Mouse (Mus musculus) liver, embryonic 16.5 days (tissue): Measurements from ENCODE around the gene Ccdc167. TPM values are rescaled to one million over a fixed set of nuclear protein-coding genes. Genes with fewer than 3 reads are reported as not detected.
A peak's percentile ranks its signal among the peaks of the same experiment; 100 is the strongest.

ENCODE experiments used
- ATAC-seq: fragments of 200-750 bp; cut with Nextera tagmentation; 2 replicates; pipeline ENCODE4 v1.8.0; 2017; ENCODE audit warnings: low read depth, mild to moderate bottlenecking, moderate number of reproducible peaks, moderate library complexity
- H3K27ac ChIP-seq: fragments of 300-500 bp; sonication (generic); 2 replicates; pipeline ENCODE4 v1.5.1; 2014; ENCODE audit warnings: mild to moderate bottlenecking, low read length
- H3K27me3 ChIP-seq: fragments of 300-500 bp; sonication (generic); 2 replicates; pipeline ENCODE4 v1.6.1; 2014; ENCODE audit warnings: low read depth, low read length, mixed read lengths; ENCODE audit not compliant: control insufficient read depth, insufficient read depth
- H3K36me3 ChIP-seq: fragments of 300-500 bp; sonication (generic); 2 replicates; pipeline ENCODE4 v1.6.1; 2014; ENCODE audit warnings: mild to moderate bottlenecking; ENCODE audit not compliant: control insufficient read depth, insufficient read depth
- H3K4me1 ChIP-seq: fragments of 300-500 bp; sonication (generic); 2 replicates; pipeline ENCODE4 v1.6.1; 2014; ENCODE audit warnings: low read depth, low read length, mixed read lengths; ENCODE audit not compliant: control insufficient read depth
- H3K4me2 ChIP-seq: fragments of 300-500 bp; sonication (generic); 2 replicates; pipeline ENCODE4 v1.6.1; 2014; ENCODE audit warnings: low read depth, low read length, mixed read lengths
- H3K4me3 ChIP-seq: fragments of 300-500 bp; sonication (generic); 2 replicates; pipeline ENCODE4 v1.5.1; 2014; ENCODE audit warnings: low read depth, mild to moderate bottlenecking, low read length
- H3K9ac ChIP-seq: fragments of 300-500 bp; sonication (generic); 2 replicates; pipeline ENCODE4 v1.6.1; 2014; ENCODE audit warnings: low read depth, low read length
- H3K9me3 ChIP-seq: fragments of 300-500 bp; sonication (generic); replicated peaks from 2 replicates; pipeline ENCODE4 v1.6.1; 2016; ENCODE audit warnings: low read length; ENCODE audit not compliant: control insufficient read depth
- WGBS: fragments of 180-500 bp; shearing (Covaris S2); extraction: QIAGEN DNeasy Blood & Tissue Kit; methylation state at CpG from one replicate; pipeline ENCODE4 v1.1.7; 2014; ENCODE audit not compliant: insufficient replicate concordance; 5-methylcytosine and 5-hydroxymethylcytosine counted together
- polyA plus RNA-seq: library from polyadenylated mRNA; unstranded; fragments of >200 nt; fragmentation: Nextera tagmentation; extraction: Ambion mirVana; gene quantifications from 2 replicates; pipeline ENCODE4 v1.2.1, GENCODE M21; 2015

Gene Ccdc167
- polyA plus RNA-seq, 1 experiment from 2014 or later = 6.8 TPM

- no peak overlapping the region for H3K4me2 ChIP-seq
- peaks cover 58% of the 10 kb centered on the region for H3K36me3 ChIP-seq
- ATAC-seq = no peak
- H3K9ac ChIP-seq = no peak overlapping the region
- no peak overlapping the region for H3K4me3 ChIP-seq
- H3K27ac ChIP-seq = no peak overlapping the region
- no peaks in the 10 kb centered on the region for H3K4me1 ChIP-seq
- 82% methylated on average over 4 of the region's 4 CpGs for WGBS
- no peaks in the 10 kb centered on the region for H3K27me3 ChIP-seq
- no peaks in the 10 kb centered on the region for H3K9me3 ChIP-seq
Observed at GRCm38 (mm10) chr17:29694516-29694915, 22.3 kb downstream of the Ccdc167 start.

DNA sequence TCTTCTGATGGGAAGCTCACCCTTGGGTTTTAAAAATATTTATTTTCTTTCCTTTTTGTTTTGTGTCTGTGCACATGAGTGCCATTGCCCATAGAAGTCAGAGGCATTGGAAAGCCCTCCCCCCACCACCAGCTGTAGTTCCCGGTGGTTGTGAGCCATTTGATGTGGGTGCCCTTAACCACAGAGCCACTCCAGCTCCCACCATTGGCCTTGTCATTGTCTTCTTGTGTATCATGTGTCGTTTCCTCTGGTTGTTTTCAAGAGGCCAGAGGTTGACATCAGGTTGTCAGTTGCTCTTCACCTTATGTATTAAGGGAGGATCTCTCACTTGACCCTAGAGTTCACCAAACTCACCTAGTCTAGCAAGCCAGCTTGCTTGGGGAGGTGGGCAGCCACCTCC, 23.3 kb downstream of the Ccdc167 start:
- H3K36me3 ChIP-seq = peaks cover 52% of the 10 kb centered on the region
- no peaks in the 10 kb centered on the region for H3K4me1 ChIP-seq
- 53% methylated on average over 2 of the region's 2 CpGs for WGBS
- H3K9me3 ChIP-seq = no peaks in the 10 kb centered on the region
- H3K9ac ChIP-seq = no peak overlapping the region
- no peak for ATAC-seq
- no peak overlapping the region for H3K4me3 ChIP-seq
- no peak overlapping the region for H3K4me2 ChIP-seq
- H3K27ac ChIP-seq = no peak overlapping the region
- no peaks in the 10 kb centered on the region for H3K27me3 ChIP-seq

GRCm38 (mm10) chr17:29692827-29693226, 24.0 kb downstream of the Ccdc167 start:
- no peaks in the 10 kb centered on the region for H3K27me3 ChIP-seq
- H3K4me3 ChIP-seq = no peak overlapping the region
- no peaks in the 10 kb centered on the region for H3K9me3 ChIP-seq
- WGBS = 76% methylated on average over 2 of the region's 2 CpGs
- peaks cover 1% of the 10 kb centered on the region for H3K4me1 ChIP-seq
- no peak overlapping the region for H3K9ac ChIP-seq
- no peak for ATAC-seq
- no peak overlapping the region for H3K27ac ChIP-seq
- no peak overlapping the region for H3K4me2 ChIP-seq
- H3K36me3 ChIP-seq = peaks cover 52% of the 10 kb centered on the region

DNA sequence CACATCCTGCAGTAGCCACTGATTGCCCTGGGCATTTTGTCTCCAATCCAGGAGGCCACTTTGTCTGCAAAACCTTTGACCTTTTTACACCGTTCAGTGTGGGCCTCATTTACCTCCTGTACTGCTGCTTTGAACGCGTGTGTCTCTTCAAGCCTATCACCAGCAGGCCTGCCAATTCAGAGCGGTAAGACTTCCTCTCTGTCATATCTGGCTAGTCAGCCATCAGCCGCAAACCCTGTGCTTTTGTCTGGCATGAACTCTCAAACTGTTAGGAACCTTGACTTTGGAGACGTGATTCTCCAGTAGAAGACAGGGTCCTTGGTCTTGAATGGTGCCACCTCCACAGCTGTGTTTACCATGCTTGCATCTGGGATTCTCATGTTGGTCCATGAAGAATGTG, 26.6 kb downstream of the Ccdc167 start:
- ATAC-seq = no peak
- no peak overlapping the region for H3K9ac ChIP-seq
- WGBS = 47% methylated on average over 6 of the region's 6 CpGs
- H3K4me3 ChIP-seq = no peak overlapping the region
- H3K27me3 ChIP-seq = no peaks in the 10 kb centered on the region
- H3K27ac ChIP-seq = no peak overlapping the region
- no peaks in the 10 kb centered on the region for H3K9me3 ChIP-seq
- no peak overlapping the region for H3K4me2 ChIP-seq
- H3K36me3 ChIP-seq = peaks cover 48% of the 10 kb centered on the region
- H3K4me1 ChIP-seq = peaks cover 25% of the 10 kb centered on the region

DNA sequence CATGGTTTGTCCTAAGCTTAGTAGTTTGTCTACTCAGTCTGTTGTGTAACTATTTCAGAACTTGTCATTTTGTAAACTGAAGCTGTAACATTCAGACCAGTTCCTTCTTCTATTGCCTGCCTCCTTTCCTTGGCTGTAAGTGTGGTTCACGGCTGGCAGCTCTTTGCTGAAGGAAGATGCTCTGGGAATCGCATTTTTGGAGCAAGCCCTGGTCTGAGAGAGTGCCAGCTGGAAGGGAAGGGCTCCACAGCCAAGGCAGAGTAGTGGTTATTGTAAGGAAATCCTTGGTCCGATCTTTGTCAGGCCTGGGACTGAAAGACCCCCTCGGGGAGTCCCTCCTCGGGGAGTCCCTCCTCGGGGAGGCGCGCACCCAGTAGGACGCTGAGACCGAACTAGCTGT, 28.2 kb downstream of the Ccdc167 start:
- Histone ChIP-seq H3K36me3 (peaks cover 40% of the 10 kb centered on the region), H3K27me3 (no peaks in the 10 kb centered on the region), H3K9ac (no peak overlapping the region), H3K9me3 (no peaks in the 10 kb centered on the region), H3K4me3 (no peak overlapping the region), H3K4me1 (peaks cover 40% of the 10 kb centered on the region), H3K4me2 (no peak overlapping the region), H3K27ac (no peak overlapping the region)
- WGBS = 93% methylated on average over 10 of the region's 10 CpGs
- ATAC-seq = no peak

- Histone ChIP-seq H3K9ac (no peak overlapping the region), H3K27me3 (no peaks in the 10 kb centered on the region), H3K4me3 (no peak overlapping the region), H3K9me3 (no peaks in the 10 kb centered on the region), H3K4me1 (peaks cover 40% of the 10 kb centered on the region), H3K36me3 (peaks cover 47% of the 10 kb centered on the region), H3K4me2 (no peak overlapping the region), H3K27ac (no peak overlapping the region)
- ATAC-seq = no peak
- WGBS = 74% methylated on average over 6 of the region's 6 CpGs
Observed at GRCm38 (mm10) chr17:29687373-29687772, 29.5 kb downstream of the Ccdc167 start.

DNA sequence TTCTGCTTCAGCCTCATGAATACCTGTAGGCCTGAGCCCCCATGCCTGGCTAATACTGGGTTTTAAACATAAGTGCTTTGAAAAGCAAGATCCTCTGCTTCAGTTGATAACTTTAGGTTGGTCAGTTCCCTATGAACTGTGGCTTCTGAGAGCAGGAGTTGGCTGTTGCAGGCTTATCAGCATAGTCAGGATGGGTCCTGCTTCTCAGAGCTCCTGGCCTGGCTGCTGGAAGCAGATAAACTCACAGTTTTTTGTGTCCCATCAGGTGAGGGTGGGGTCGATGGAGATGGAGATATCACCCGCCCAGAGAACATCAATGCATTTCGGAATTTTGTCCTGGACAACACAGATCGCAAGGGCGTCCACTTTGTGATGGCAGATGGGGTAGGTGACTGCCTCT, 30.1 kb downstream of the Ccdc167 start:
- H3K27me3 ChIP-seq = no peaks in the 10 kb centered on the region
- H3K27ac ChIP-seq = peak overlapping the region; percentile 60
- ATAC-seq = peak; percentile 87
- H3K9me3 ChIP-seq = no peaks in the 10 kb centered on the region
- peaks cover 52% of the 10 kb centered on the region for H3K36me3 ChIP-seq
- 48% methylated on average over 5 of the region's 5 CpGs for WGBS
- H3K4me1 ChIP-seq = peaks cover 40% of the 10 kb centered on the region
- no peak overlapping the region for H3K4me3 ChIP-seq
- no peak overlapping the region for H3K9ac ChIP-seq
- H3K4me2 ChIP-seq = no peak overlapping the region

DNA sequence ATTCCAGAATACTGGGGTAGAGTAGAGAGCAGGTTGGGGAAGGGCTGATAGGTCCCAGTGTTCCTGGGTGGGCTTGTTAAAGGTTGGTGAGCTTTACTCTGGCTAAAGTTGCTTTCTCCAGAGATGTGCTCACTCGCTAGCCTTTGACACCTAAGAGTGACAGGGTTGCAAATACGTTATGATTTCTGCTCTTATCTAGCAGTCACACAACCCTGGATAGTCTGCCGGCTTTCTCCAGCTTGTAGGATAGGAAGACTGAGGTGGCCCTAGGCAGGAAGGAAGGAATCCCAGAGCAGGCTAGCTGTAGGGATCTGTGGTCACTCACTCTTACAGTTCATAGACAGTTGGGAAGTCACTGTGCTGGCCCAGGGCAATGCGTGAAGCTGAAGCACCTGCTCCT, 32.6 kb downstream of the Ccdc167 start:
- H3K4me1 ChIP-seq = peaks cover 40% of the 10 kb centered on the region
- no peaks in the 10 kb centered on the region for H3K27me3 ChIP-seq
- H3K36me3 ChIP-seq = peaks cover 55% of the 10 kb centered on the region
- H3K9ac ChIP-seq = no peak overlapping the region
- no peak overlapping the region for H3K4me2 ChIP-seq
- no peak overlapping the region for H3K27ac ChIP-seq
- no peak overlapping the region for H3K4me3 ChIP-seq
- no peaks in the 10 kb centered on the region for H3K9me3 ChIP-seq
- 39% methylated on average over 4 of the region's 4 CpGs for WGBS
- ATAC-seq = peak; percentile 50; the same call in 1 of the 2 replicates

- H3K27ac ChIP-seq = no peak overlapping the region
- ATAC-seq = no peak
- H3K4me1 ChIP-seq = peaks cover 40% of the 10 kb centered on the region
- H3K4me3 ChIP-seq = no peak overlapping the region
- no peaks in the 10 kb centered on the region for H3K27me3 ChIP-seq
- H3K9me3 ChIP-seq = no peaks in the 10 kb centered on the region
- H3K36me3 ChIP-seq = peaks cover 59% of the 10 kb centered on the region
- H3K4me2 ChIP-seq = no peak overlapping the region
- H3K9ac ChIP-seq = no peak overlapping the region
- WGBS = 72% methylated on average over 2 of the region's 2 CpGs
Observed at GRCm38 (mm10) chr17:29683127-29683526, 33.7 kb downstream of the Ccdc167 start.
